Mouse (Mus musculus) hindlimb bud, embryonic 11.5 days (tissue): Measurements from ENCODE around the gene Map1lc3b.
A peak's percentile ranks its signal among the peaks of the same experiment; 100 is the strongest.

Experiments
- DNase-seq: peaks from one replicate; pipeline ENCODE4 v3.0.0-alpha.2; 2012; ENCODE audit warnings: low read depth, low spot score; ENCODE audit errors: extremely low spot score

Gene Map1lc3b

DNA sequence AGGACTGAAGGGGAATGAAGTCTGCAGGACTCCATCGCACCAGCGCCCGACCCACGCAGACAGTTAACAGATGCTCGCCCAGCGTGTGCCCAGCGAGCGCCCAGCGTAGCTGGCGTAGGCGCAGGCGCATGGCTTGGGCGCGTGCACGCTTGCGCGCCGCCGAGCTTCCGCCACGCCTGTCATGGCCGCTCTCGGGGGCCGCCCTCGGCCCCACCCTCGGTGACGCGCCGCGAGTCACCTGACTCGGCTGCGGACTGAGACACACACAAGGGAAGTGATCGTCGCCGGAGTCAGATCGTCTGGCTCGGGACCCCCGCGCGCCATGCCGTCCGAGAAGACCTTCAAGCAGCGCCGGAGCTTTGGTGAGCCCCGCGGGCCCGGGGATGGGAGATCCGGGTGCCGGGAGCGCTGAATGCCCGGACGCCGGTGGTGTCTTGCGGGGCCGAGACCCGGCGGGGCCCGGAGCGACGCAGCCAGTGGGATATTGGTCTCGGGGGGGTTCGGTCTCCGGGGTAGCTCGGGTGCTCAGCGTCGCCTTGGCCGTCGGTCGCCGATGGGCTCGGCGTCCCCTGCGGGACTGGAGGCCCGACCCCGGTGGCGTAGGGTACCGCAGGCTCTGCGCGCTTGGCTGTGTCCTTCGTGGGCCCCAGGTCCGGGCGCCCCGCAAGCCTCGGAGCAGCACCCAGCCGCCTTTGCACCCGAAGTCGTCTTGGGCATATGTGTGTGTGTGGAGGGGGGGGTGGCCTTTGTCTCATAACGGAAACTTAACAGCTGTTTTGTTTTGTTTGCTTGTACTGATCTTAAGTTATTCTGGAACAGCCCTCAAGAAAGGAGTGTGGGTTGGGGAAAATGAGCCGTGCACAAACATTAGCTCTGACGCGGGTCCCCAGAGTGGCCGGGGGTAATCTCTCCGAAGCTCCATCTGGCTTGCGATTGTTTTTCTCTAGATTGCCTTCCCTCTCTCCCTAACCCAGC lies at the start of gene Map1lc3b:
Gene Map1lc3b, plus strand, starts transcription at position 159 of the 975 bp plus-strand sequence.
- peak; percentile 61 for DNase-seq

DNA sequence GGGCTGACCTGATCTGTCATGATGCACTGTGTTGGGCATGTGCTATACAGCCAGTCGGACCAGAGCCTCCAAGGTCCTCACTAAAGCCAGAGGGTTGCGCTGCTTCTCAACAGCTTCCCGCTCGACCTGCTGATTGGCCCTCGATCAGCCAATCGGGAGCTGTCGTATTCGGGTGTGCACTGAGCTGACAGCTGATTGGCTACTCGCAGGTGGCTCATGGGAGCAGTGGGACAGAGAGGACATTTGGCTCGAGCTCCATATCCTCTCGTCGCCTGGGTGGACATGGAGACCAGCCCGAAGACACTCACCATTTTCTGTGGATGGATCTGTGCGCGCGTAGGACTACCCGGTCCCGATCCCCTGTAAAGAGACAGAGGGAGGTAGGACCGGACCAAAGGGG lies 48.3 kb upstream of the Map1lc3b start:
- no peak for DNase-seq

DNA sequence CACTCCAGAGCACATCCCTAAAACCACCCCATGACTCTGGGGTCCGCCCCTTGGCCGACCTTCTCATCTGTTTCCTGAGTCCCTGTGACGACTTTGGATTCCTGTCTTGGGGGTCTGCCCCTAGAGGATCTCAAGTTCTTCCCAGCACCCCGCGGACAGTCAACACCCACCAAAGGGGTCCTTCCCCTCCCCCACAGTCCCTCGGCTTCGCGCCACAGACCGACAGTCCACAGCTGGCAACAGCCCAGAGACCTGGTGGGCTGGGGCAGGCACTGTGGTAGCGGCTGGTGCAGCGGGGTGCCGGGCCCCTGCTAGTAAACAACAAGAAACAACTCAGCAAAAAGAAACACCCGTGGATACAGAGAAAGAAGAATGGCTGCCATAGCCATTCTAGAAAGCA lies 47.3 kb upstream of the Map1lc3b start:
- no peak for DNase-seq

DNA sequence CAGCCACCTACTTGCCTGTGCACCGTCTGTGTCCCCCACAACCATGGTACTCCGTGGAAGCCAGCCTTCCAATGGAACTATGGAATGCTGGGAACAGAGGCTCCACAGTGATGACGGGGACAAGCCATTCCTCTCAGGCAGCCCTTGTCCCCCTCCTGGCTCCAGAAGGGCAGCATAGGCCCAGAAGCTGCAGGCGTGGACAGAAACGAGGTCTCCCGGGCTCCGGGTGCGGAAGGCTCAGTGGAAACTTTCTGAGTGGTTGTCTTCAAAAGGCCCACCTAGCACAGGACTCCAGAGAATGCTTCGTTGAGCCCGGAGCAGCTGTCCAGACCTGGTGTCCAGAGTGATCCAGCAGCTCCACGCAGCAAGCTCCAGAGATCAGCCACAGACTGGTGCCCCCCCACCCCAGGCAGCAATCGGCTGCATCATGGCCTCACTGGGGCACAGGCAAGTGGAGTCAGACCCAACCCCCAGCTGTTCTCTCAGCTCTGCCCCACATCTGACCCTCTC lies 45.8 kb upstream of the Map1lc3b start, which contains the start of gene 1700018B08Rik:
Gene 1700018B08Rik, minus strand, starts transcription at position 45 of the 510 bp plus-strand sequence.
- DNase-seq: no peak

DNA sequence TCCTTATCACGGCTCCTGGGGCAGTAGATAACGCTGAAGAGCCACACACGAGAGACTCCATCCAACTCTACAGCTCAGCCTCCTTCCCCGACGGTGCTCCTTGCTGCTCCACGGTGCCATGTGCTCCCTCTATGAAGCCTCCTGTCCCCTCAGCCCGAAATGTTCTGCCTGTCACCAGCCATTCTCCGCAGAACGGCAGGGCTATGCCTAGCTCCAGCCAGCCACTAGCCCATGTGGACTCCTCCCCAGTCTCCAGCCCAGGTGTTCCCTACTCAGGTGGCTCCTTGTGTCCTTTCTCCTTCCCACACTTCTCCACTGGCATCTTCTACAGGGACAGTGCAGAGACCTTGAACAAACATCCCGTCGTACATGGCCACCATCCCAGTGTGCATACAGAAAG lies 45.2 kb upstream of the Map1lc3b start:
- no peak for DNase-seq

DNA sequence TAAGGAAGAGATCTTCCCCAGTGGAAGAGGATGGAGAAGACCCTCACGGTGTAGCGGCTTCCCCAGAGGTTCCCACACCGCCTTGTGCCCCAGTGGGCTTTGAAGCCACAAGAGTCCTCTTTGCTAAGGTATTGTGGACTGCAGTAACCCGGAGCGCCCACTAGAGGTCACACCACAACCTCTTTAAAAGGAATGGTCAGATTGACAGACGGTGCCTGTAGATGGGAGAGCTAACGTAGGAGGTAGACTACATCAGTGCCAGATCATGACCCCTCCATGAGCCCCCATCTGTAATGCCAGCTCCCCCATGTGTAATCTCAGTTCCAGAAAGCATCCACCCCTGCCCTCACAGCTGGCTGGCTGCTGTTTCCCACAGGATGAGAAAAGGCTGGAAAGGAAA lies 43.0 kb upstream of the Map1lc3b start:
- DNase-seq: peak; percentile 58

DNA sequence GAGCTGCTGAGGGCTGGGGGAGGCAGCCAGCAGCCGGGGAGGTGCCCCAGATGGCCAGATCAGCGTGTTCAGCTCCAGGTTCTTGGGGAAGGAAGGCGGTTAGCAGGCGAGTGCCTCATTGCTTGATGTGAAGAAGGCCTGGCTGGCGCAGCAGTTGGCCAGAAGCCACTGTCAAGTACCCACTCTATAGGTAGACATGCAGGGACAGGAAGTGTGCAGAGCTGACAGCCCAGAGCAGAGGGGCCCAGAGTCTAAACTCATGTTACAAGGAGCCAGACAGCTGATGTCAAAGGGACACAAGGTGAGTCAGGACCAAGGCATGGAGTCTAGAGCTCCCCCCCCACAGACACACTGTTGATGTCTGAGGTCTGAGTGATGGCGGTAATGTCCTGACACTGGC lies 40.1 kb upstream of the Map1lc3b start:
- DNase-seq: no peak

DNA sequence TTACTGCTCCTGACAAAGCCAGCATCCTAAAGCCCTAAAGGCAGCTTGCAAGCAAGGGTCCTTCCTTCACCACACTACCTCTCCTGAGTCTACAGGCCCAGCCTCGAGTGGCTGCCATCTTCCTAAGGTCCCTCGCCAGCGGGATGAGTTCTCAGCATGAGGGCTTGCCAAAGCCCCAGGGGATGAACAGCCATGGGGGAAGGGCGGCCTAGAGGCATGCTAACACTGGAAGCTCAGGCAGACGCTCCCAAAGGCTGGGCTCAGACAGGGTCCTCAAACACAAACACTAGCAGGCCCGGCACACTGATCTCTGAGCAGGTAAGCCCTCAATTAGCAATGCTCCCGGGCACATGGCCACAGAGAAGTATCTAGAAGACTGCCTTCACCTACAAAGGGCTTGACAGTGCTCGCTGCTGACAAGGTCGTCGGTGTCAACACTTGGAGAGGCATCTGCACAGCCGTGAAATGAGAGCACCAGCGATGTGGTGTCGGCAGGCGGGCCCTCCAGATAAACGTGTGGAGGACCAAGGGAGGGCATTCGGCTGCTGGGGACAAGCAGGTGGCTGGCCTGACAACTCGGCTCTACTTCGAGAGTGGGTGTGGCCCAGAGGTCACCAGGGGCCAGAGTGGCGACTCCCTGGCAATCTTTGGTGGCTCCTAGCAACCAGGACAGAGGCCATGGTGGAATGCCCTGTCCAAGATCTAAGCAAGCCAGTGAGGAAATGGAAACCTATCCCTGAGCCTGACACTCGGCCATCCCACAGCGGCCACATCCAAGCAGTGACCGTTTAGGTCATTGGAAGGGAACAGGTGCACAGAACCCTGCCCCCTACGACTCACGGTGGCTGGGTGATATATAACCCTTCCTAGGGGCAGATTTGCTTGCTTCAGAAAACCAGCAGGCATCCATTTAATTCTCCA lies 38.8 kb upstream of the Map1lc3b start:
- no peak for DNase-seq

DNA sequence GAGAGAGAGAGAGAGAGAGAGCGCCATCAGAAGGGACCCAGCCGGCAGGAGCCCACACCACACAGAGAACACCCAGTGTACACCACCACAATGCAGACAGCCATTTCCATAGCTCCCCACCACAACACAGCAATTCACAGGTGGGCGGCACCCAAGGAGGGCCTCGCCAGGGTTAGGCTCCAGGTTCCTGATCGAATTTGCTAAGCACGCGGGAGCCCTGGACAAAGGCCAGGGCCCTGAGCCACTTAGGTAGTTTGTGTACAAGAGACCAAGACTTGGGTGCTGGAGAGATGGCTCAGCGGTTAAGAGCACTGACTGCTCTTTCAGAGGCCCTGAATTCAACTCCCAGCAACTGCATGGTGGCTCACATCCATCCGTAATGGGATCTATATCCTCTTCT lies 37.7 kb upstream of the Map1lc3b start:
- DNase-seq: no peak

DNA sequence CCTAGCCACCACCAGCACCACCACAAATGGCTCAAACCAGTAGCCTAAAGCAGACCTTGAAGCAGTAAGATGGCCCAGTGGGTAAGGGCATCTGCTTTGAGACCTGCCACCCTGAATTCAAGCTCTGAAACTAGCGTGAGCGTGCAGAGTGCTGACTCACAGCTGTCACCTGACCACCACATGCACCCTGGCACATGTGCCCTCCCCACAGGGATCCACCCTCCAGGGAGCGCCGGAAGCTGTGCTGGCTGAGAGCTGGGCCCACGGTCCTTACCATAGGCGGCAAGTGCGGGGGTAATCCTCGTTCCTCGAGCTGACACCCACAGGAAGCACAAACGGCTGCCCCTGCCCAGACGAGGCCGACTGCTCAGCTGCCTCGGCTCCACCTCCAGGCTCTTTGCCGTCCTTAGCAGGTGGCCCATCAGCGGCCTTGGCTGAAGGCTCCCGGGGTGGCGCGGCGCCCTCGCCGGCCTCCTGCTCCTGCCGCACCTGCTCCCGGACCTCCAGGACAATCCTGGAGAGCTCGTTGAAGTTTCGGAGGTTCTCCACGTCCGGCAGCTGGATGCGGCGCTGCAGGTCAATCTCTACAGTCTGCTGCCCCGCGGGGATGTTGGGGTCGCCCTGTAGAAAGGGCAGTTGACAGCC lies 36.2 kb upstream of the Map1lc3b start:
- DNase-seq: no peak

DNA sequence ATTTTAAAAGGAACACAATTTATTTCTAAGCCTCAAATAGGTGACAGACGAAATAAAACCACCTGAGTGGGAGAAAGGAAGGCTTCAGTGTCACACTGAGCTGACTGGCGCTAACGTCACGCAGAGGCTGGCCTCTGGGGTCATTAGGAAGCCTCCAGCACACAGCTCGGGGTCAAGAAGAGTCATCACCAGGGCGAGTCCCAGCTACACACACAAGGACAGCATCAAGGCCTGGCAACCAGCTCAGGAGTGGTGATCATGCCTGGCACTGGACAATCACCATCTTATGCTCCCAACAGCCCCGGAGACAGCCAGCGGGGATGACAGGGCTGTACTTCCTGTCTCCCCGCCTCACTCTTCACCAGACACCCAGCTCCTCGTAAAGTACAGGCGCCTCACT lies 32.4 kb upstream of the Map1lc3b start:
- no peak for DNase-seq

DNA sequence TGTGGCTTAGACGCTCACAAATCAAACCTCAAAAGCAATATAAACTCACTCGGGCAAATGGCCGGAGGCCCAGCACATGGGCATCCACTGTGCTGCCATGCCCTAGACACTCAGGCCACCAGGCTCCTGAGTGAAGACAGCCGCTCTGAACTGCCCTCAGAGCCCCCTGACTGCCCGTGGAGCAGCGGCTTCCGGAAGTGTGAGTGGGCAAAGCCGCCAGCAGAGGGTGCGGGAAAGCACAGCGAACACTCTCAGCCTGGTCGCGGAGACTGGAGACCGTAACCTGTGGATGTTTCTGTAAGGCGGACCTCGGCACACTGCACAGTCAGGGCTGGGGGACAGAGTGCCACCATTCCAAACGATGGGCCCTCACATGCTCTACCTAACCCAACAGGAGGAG lies 31.6 kb upstream of the Map1lc3b start:
- DNase-seq: no peak

DNA sequence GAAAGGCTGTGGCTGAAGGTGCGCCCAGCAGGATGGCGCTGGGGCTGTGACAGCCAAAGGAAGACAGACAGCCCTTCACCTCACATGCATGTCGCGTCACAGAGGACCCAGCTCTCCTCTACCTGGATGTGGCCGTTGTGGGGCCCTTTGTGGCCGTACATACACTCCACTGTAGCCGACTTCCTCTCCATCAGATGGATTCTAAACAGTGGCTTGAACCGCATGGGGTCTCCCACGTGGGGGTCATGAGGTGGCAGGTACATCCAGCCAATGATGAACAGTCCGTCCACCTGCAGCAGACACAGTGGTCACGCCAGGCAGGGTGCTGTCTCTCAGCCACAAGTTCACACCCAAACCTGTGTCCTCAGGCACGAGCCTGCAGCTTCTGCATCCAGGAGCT lies 30.4 kb upstream of the Map1lc3b start:
- no peak for DNase-seq

DNA sequence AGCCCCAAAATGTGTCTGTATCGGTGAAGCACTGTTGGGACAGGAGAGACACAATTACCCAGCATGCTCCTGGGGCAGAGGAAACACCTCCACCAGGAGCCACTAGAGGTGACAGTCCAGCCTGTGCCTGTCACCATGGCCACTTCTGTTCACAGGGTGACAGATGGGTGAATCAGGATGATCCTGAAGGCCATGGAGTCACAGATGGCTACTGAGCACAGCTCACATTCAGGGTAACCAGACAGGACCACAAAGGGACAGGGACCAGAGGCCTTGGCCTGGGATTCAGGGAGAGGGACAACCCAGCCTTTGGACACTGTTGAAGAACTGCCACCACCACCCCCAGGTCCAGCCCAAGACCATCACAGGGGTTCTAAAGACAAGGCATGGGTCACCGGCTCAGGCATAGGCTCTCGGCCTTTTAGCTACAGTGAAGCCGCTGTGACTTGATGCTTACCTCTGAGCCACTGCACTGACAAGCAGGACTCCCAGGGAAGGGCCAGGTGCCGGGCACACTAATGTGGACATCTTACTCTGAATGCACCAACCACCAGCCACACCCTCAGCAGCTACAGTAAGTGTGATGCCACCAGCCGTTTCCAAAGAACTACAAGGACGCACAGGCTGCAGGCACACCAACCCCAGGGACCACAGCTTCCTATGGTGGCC lies 29.6 kb upstream of the Map1lc3b start:
- no peak for DNase-seq

DNA sequence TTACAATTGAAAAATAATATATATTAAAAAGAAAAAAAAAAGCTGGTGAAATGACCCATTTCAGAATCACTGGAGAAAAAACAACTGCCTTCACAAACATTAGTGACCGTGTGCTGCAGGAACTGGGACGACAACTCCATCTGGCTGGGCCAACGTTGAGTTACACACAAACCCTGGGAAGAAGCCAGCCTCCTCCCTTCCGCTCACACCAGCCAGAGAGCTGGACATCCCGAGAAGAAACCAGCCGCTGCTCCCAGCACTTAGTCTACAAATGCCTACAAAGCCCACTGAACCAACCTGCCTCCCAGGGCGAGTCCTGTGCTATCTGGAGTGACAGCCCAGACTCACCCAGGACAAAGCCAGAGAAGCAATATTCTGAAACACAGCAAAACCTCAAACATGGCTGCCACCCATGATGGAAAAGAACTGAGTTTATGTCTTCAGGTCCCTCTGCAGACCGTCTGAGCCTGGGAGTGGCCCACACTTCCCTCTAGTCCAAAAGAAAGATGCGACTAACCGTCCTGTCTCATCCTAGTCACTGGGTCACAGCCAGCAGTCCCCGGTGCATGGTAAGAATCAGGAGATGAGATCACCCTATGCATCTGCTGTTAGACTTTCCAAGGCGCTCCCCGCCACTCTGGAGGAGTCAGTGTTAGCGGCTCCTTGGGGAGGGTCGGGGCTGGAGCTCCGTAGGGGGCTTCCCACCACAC lies 28.4 kb upstream of the Map1lc3b start:
- no peak for DNase-seq

DNA sequence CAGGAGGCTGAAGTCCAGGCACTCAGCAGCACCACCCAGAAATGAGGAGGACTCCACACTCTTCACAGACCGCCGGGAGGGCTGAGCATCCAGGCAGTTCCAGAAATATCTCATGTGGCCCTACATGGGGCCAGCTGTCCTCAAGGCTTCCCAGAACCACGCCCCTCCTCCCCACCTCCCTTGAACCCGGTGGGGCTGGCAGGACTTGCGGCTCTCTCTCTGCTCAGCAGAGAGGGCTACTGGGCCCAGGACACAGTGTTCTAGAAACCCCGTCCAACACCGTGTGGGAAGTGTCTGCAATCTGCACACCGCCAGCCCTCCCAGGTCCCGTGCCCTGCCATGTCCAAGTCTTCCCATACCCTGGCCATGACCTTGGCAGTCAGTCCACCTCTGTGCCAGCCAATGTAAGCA lies 27.2 kb upstream of the Map1lc3b start:
- DNase-seq: no peak

DNA sequence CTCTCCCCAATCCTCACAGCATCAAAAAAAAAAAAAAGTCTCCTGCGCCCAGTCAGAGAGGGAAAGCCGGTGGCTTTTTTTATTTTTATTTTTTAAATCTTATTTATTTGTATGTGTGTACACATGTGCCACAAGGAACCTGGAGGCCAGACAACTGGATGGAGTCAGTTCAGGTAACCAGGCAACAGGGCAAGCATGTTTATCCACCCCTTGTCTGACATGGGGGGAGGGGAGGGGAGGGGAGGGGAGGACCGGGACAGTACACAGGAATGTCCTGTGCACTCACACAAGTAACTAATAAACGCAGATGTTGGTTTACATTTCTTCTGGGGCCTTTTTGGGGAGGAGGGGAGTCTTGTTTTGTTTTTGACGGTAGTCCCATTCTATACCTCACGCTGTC lies 26.5 kb upstream of the Map1lc3b start:
- no peak for DNase-seq

DNA sequence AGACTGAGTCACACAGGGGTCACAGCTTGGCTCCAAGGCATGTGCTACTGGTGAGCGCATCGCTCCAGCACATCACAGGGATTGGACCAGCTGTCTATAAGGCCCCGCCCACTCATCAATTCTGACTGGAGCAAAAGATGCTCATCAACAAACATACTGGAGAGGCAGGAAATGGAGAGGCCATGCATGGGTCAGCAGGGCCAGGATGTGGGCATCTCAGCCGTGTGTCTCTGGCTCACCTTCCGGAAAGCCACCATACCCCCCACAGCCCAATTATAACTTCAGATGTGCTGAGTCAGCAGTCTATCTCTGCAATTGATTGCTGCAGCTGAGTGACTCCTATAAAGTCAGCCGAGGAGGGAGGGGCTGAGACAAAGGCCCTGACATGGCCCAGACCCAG lies 21.8 kb upstream of the Map1lc3b start:
- DNase-seq: no peak

DNA sequence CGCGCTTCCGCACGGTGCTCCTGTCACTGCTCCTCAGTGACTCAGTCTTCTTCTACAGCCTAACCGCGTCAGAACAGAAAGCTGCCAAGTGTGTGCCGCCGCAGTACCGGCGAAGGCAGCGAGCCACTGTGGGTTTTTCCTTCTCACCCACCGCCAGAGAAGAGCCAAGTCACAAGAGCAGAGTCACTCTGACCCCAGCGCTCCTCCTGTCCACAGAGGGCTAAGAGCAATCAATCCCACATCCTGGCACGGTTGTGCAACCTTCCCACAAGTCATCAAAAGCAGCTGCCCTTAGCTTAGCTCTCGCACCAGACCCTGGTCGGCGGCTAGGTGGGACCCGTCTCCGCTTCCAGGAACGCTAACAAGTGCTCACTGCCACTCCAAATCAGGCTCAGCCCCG lies 19.8 kb upstream of the Map1lc3b start:
- no peak for DNase-seq

DNA sequence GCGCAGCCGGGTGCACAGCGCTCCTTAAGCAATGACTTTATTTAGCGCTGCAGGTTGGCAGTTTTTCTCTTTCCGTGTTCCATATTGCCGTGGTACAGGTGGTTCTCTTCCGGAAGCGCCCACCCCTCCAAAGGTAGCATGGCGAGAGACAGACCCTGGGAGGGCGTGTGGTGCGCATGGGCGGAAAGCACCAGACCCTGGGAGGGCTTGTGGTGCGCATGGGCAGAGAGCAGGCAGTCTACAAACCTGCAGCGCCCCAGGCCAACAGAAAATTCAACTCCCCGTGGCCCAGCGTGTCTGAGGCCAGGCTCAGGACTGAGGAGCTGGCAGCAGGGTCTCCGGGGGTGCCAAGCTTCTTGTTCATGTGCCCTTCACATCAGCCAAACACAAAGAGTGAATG lies 19.4 kb upstream of the Map1lc3b start:
- DNase-seq: no peak
